Mouse (Mus musculus) hindbrain, embryonic 11.5 days (tissue): Measurements from ENCODE around the gene Rassf6. TPM values are rescaled to one million over a fixed set of nuclear protein-coding genes. Genes with fewer than 3 reads are reported as not detected.

Experiments
- ATAC-seq: fragments of 200-750 bp; cut with Nextera tagmentation; 2 replicates; pipeline ENCODE4 v1.8.0; 2017; ENCODE audit warnings: mild to moderate bottlenecking, moderate TSS enrichment, moderate library complexity; ENCODE audit not compliant: low FRiP score
- DNase-seq: peaks from one replicate; pipeline ENCODE4 v3.0.0-alpha.2; 2015; ENCODE audit warnings: low spot score
- H3K27ac ChIP-seq: fragments of 300-500 bp; sonication (generic); 2 replicates; pipeline ENCODE4 v1.5.1; 2014; ENCODE audit warnings: mild to moderate bottlenecking, low read depth, low read length
- H3K27me3 ChIP-seq: fragments of 300-500 bp; sonication (generic); 2 replicates; pipeline ENCODE4 v1.6.1; 2014; ENCODE audit warnings: mild to moderate bottlenecking, low read length, moderate library complexity, mixed read lengths; ENCODE audit not compliant: control insufficient read depth, insufficient read depth
- H3K36me3 ChIP-seq: fragments of 300-500 bp; sonication (generic); 2 replicates; pipeline ENCODE4 v1.6.1; 2014; ENCODE audit warnings: mild to moderate bottlenecking, low read length, moderate library complexity, mixed read lengths; ENCODE audit not compliant: control insufficient read depth, insufficient read depth
- H3K4me1 ChIP-seq: fragments of 300-500 bp; sonication (generic); replicated peaks from 2 replicates; pipeline ENCODE4 v1.6.1; 2014; ENCODE audit warnings: low read length, mixed read lengths; ENCODE audit not compliant: control insufficient read depth, insufficient read depth
- H3K4me2 ChIP-seq: fragments of 300-500 bp; sonication (generic); replicated peaks from 2 replicates; pipeline ENCODE4 v1.6.1; 2014; ENCODE audit warnings: mild to moderate bottlenecking, low read depth, low read length
- H3K4me3 ChIP-seq: fragments of 300-500 bp; sonication (generic); 2 replicates; pipeline ENCODE4 v1.5.1; 2014; ENCODE audit warnings: low read depth, low read length
- H3K9ac ChIP-seq: fragments of 300-500 bp; sonication (generic); 2 replicates; pipeline ENCODE4 v1.6.1; 2014; ENCODE audit warnings: low read depth, low read length
- H3K9me3 ChIP-seq: fragments of 300-500 bp; sonication (generic); 2 replicates; pipeline ENCODE4 v1.6.1; 2016; ENCODE audit warnings: low read length; ENCODE audit not compliant: control insufficient read depth
- WGBS: fragments of 180-500 bp; shearing (Covaris S2); extraction: QIAGEN DNeasy Blood & Tissue Kit; methylation state at CpG from one replicate; pipeline ENCODE4 v1.1.7; 2014; 5-methylcytosine and 5-hydroxymethylcytosine counted together
- polyA plus RNA-seq: library from polyadenylated mRNA; unstranded; fragments of >200 nt; fragmentation: Nextera tagmentation; extraction: Ambion mirVana; gene quantifications from 2 replicates; pipeline ENCODE4 v1.2.1, GENCODE M21; 2014

Rassf6 gene
- polyA plus RNA-seq, 1 experiment from 2014 or later: 1.2 TPM

DNA sequence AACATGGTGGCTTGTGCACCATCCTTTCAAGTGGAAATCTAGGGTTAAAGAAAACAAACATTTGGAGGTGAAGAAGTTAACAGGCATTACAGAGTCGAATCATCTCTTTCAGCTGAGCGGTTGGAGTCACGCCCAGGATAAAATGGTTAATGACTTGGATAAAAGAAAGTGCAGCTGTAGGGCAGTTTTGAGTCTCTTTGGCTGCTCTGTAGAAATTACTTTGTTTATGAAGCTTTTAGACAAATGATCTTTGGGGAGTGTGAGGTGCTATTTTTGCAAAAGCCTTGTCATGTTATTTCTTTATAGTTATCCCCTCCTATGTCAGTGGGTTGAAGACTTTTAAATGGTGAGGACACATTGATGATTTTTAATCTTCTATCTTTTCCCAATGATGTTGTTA is 69.2 kb downstream of the Rassf6 start:
- Histone ChIP-seq H3K4me1 (no peaks in the 10 kb centered on the region), H3K27ac (no peak overlapping the region), H3K9me3 (no peaks in the 10 kb centered on the region), H3K36me3 (no peaks in the 10 kb centered on the region), H3K4me2 (no peak overlapping the region), H3K27me3 (no peaks in the 10 kb centered on the region), H3K4me3 (no peak overlapping the region), H3K9ac (no peak overlapping the region)
- ATAC-seq (no peak), DNase-seq (no peak)
- 26% methylated on average over 3 of the region's 3 CpGs for WGBS

DNA sequence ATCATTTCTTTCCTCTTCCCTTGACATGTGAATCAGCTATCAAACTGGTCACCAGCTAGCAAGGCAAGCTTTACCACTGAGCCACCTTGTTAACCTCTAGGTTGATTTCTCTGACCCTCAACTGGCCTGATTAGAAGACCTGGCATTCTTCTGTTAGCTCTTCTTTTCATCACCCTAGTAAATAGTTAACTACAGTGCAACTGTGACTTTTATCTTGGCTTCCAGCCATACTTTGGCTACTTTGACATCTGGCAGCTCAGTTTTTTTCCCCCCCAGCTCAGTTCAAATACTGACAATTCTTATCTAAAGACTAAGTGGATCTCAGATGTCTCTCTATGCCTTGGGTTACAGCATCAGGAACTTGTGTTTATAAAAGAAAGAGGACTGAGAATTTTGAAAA is 72.1 kb downstream of the Rassf6 start:
- no peaks in the 10 kb centered on the region for H3K9me3 ChIP-seq
- DNase-seq: no peak
- no peak for ATAC-seq
- no peak overlapping the region for H3K27ac ChIP-seq
- no peaks in the 10 kb centered on the region for H3K27me3 ChIP-seq
- no peaks in the 10 kb centered on the region for H3K36me3 ChIP-seq
- no peak overlapping the region for H3K4me3 ChIP-seq
- H3K4me1 ChIP-seq: no peaks in the 10 kb centered on the region
- H3K4me2 ChIP-seq: no peak overlapping the region
- no peak overlapping the region for H3K9ac ChIP-seq

DNA sequence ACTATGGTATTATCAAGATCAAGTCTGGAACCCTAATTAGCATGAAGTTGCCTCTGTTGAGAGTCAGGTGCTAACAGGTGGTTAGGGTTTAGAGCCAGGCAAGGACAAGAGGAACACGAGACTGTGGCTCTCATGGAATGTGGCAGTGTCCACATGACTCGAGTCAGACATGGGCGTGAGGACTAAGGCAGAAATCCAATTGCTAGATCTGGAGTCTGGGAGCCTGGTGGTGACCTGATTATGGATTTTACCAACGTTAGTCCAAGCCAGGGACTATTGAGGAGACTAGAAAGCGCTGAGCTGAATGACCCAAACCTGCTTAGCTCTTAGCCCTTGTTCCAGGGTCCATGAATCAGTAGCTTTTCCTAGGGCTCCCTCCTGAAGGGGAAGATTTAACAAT is 72.7 kb downstream of the Rassf6 start:
- H3K27me3 ChIP-seq: no peaks in the 10 kb centered on the region
- no peak for ATAC-seq
- H3K9ac ChIP-seq: no peak overlapping the region
- H3K36me3 ChIP-seq: no peaks in the 10 kb centered on the region
- no peak overlapping the region for H3K4me2 ChIP-seq
- H3K9me3 ChIP-seq: no peaks in the 10 kb centered on the region
- no peak for DNase-seq
- no peaks in the 10 kb centered on the region for H3K4me1 ChIP-seq
- H3K27ac ChIP-seq: no peak overlapping the region
- WGBS: 81% methylated on average over 5 of the region's 5 CpGs
- no peak overlapping the region for H3K4me3 ChIP-seq

DNA sequence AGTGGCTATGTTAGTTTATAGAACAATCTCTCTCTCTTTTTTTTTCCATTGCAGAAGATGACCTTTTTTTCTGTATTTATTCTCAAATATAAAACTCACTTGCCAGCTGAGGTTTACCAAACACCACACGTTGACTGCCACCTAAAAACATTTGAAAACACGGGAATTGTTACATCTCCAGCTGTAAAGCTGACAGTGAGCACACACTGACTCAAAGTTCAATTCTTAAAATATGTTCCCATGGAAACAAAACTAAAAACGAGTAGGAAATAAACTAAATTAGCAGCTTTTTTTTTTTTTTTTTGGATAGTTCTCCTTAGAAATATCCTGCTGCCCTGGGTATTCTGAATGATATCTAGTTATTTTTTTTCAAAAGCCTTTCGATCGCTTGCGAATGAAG is 75.3 kb downstream of the Rassf6 start:
- H3K4me3 ChIP-seq: no peak overlapping the region
- no peaks in the 10 kb centered on the region for H3K9me3 ChIP-seq
- ATAC-seq: no peak
- no peak overlapping the region for H3K4me2 ChIP-seq
- no peaks in the 10 kb centered on the region for H3K36me3 ChIP-seq
- no peak for DNase-seq
- H3K4me1 ChIP-seq: no peaks in the 10 kb centered on the region
- no peak overlapping the region for H3K9ac ChIP-seq
- H3K27me3 ChIP-seq: no peaks in the 10 kb centered on the region
- 88% methylated on average over 6 of the region's 6 CpGs for WGBS
- no peak overlapping the region for H3K27ac ChIP-seq

DNA sequence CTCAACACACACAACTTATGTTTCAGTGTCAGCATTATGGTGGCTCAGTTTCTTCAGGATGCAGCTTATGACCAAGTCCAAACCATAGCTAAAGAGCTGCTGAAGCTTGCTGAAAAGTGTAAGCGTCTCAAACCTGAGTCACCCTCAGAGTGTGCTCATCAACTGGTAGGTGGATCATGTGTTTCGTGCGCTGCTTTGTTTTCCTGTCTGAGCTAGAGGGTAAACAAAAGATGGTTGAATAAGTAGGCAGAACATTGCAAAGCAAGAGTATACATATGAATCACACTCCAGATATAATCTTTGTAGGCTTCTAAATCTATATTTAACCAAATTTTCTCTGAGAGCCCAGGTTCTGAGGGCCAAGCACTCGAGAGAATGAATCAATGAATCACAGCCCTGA is 76.3 kb downstream of the Rassf6 start:
- ATAC-seq (no peak), DNase-seq (no peak)
- H3K9me3 ChIP-seq: no peaks in the 10 kb centered on the region
- no peak overlapping the region for H3K4me3 ChIP-seq
- no peak overlapping the region for H3K9ac ChIP-seq
- H3K36me3 ChIP-seq: no peaks in the 10 kb centered on the region
- H3K4me1 ChIP-seq: no peaks in the 10 kb centered on the region
- WGBS: 91% methylated on average over 4 of the region's 4 CpGs
- H3K27ac ChIP-seq: no peak overlapping the region
- H3K4me2 ChIP-seq: no peak overlapping the region
- no peaks in the 10 kb centered on the region for H3K27me3 ChIP-seq

DNA sequence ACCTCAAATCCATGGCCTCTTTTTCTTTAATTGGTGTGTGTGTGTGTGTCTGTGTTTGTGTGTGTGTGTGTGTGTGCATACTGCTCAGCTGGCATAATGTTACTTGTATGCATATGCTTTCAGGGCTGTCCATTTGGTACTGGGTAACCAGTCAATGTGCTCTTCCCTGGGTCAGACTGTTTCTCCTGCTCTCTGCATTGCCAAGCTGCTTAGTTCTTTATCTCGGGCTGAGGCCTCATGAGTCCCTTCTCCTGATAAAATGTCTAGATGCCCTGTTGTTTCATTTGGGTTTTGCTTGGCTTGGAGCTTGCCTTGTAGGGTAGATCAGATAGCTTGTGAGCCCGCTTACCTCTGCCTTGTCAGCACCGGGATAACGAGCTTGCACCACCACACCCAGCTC is 77.6 kb downstream of the Rassf6 start:
- Histone ChIP-seq H3K4me2 (no peak overlapping the region), H3K27me3 (no peaks in the 10 kb centered on the region), H3K27ac (no peak overlapping the region), H3K9me3 (no peaks in the 10 kb centered on the region), H3K9ac (no peak overlapping the region), H3K4me1 (no peaks in the 10 kb centered on the region), H3K4me3 (no peak overlapping the region), H3K36me3 (no peaks in the 10 kb centered on the region)
- no peak for DNase-seq
- ATAC-seq: no peak
- 90% methylated on average over 4 of the region's 4 CpGs for WGBS

DNA sequence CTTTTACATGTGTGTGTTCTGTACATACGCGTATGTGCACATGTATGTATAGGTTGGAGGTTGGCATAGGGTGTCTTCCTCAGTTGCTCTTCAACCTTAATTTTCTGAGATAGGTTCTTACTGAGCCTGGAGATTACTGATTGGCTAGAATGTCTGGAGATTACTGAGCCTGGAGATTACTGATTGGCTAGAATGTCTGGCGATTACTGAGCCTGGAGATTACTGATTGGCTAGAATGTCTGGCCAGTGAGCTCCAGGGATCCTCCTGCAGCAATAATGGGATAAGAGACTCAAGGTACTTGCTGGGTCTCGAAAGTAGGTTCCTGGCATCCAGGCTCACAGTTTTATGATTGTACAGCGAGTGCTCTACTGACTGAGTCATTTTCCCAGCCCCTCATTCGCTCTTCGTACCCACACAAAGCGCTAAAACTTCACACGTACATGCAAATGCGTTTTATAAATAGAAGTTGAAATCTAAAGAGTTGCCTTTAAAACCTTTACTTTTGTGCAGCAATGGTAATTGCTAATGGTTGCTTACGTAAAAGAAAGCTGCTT is 78.7 kb downstream of the Rassf6 start:
- Histone ChIP-seq H3K36me3 (no peaks in the 10 kb centered on the region), H3K27ac (no peak overlapping the region), H3K4me3 (no peak overlapping the region), H3K9me3 (no peaks in the 10 kb centered on the region), H3K4me1 (no peaks in the 10 kb centered on the region), H3K27me3 (no peaks in the 10 kb centered on the region), H3K9ac (no peak overlapping the region), H3K4me2 (no peak overlapping the region)
- WGBS: 95% methylated on average over 11 of the region's 11 CpGs
- no peak for ATAC-seq
- no peak for DNase-seq

DNA sequence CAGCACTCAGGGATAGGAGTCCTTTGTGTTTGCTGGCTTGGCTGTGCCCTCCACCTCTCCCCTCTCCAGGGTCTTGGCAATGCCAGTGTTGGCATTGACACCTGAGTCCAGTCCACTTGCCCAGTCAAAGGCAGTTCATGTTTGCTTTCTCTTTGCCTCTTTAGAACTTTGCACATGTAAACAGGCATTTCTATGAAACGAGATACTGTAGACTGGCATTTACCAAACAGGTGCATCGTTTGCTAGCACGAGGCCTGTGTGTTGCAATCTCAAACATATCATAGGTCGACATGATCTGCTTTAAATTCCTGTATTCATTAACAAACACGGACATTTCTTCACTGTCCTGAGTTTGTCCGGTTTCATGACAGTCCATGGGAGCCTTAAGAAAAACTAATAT is 79.7 kb downstream of the Rassf6 start, which contains the start of gene 5830473C10Rik:
TSS of gene 5830473C10Rik (plus strand) at position 365 of the 400 bp plus-strand sequence.
- no peak within 1 kb of the TSS for H3K4me3 ChIP-seq
- 89% methylated on average over 6 of the region's 6 CpGs for WGBS
- H3K9ac ChIP-seq: no peak within 1 kb of the TSS
- no peak within 1 kb of the TSS for H3K27ac ChIP-seq
- ATAC-seq (no peak), DNase-seq (no peak)
- no peaks in the 10 kb centered on the region for H3K36me3 ChIP-seq
- H3K4me1 ChIP-seq: no peaks in the 10 kb centered on the region
- no peak within 1 kb of the TSS for H3K4me2 ChIP-seq
- no peaks in the 10 kb centered on the region for H3K9me3 ChIP-seq
- no peaks in the 10 kb centered on the region for H3K27me3 ChIP-seq

DNA sequence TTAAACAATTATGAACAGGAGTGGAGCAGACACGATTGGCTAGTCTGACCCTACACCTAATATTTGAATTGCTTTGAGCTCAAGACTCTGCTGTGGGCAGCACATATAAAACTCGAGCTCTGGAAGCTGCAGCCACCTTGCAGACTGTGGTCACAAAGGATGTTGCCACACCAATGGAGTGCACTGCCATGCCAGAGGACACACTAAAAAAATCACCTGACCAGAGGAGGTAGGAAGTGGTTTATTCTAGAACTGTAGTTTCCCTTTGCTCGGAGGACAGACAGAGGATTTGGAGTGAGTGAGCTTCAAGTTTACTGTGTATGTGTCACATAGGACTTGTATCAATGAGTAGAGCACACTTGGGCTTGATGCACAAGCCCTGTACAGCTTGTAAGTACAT is 84.4 kb downstream of the Rassf6 start:
- no peak overlapping the region for H3K4me2 ChIP-seq
- no peak overlapping the region for H3K27ac ChIP-seq
- H3K27me3 ChIP-seq: no peaks in the 10 kb centered on the region
- H3K36me3 ChIP-seq: no peaks in the 10 kb centered on the region
- DNase-seq (no peak), ATAC-seq (no peak)
- no peaks in the 10 kb centered on the region for H3K4me1 ChIP-seq
- no peak overlapping the region for H3K4me3 ChIP-seq
- H3K9ac ChIP-seq: no peak overlapping the region
- no peaks in the 10 kb centered on the region for H3K9me3 ChIP-seq
- WGBS: 86% methylated on average over 3 of the region's 3 CpGs
